Mouse (Mus musculus) small intestine, adult 2 months (tissue): ENCODE results near the gene Plcxd3. TPM values are rescaled to one million over a fixed set of nuclear protein-coding genes. Genes with fewer than 3 reads are reported as not detected.
"Not testable (repeated sequence)": the region's sequence is repeated elsewhere in the genome, so short reads cannot be mapped to it uniquely, and the experiment has no call there.

ENCODE experiments used
- H3K27ac ChIP-seq: fragments of 200-500 bp; 2 replicates; pipeline ENCODE4 v1.5.1; 2012; ENCODE audit warnings: low read depth, low read length, control low read depth, inconsistent platforms; ENCODE audit not compliant: insufficient read depth
- H3K27me3 ChIP-seq: fragments of 200-500 bp; 2 replicates; pipeline ENCODE4 v1.6.1; 2012; ENCODE audit warnings: mild to moderate bottlenecking, moderate library complexity, low read length, inconsistent platforms; ENCODE audit not compliant: control insufficient read depth, insufficient read depth
- H3K36me3 ChIP-seq: fragments of 200-500 bp; 2 replicates; pipeline ENCODE4 v1.6.1; 2012; ENCODE audit warnings: mild to moderate bottlenecking, low read length, control low read depth, inconsistent platforms; ENCODE audit not compliant: control insufficient read depth, insufficient read depth
- H3K4me1 ChIP-seq: fragments of 200-500 bp; 2 replicates; pipeline ENCODE4 v1.6.1; 2012; ENCODE audit warnings: low read length, inconsistent platforms, mixed read lengths; ENCODE audit not compliant: control insufficient read depth, insufficient read depth, insufficient read length
- H3K4me3 ChIP-seq: fragments of 200-500 bp; 2 replicates; pipeline ENCODE4 v1.5.1; 2012; ENCODE audit warnings: low read depth, mild to moderate bottlenecking, control low read depth, inconsistent platforms, low read length, moderate library complexity
- CTCF ChIP-seq: fragments of 200-500 bp; IDR thresholded peaks from 2 replicates; pipeline ENCODE4 v1.5.1; 2012; ENCODE audit warnings: low read depth, mild to moderate bottlenecking, control low read depth, inconsistent platforms, low read length, moderate library complexity, mixed read lengths; ENCODE audit not compliant: insufficient replicate concordance, insufficient read length; ENCODE audit errors: extremely low read depth
- POLR2A ChIP-seq: fragments of 200-500 bp; IDR thresholded peaks from 2 replicates; pipeline ENCODE4 v1.6.1; 2012; ENCODE audit warnings: low read depth, mild to moderate bottlenecking, control low read depth, inconsistent platforms, low read length, moderate library complexity
- WGBS: fragments of 180-500 bp; shearing (Covaris S2); methylation state at CpG from one replicate; pipeline ENCODE4 v1.1.7; 2018; 5-methylcytosine and 5-hydroxymethylcytosine counted together
- polyA plus RNA-seq: library from polyadenylated mRNA; depleted of rRNA; stranded (reverse); fragments of >200 nt; gene quantifications from 2 replicates; pipeline ENCODE4 v1.2.3, GENCODE M21; 2012

Plcxd3 gene
- polyA plus RNA-seq, 1 experiment, result 0.04 TPM

DNA sequence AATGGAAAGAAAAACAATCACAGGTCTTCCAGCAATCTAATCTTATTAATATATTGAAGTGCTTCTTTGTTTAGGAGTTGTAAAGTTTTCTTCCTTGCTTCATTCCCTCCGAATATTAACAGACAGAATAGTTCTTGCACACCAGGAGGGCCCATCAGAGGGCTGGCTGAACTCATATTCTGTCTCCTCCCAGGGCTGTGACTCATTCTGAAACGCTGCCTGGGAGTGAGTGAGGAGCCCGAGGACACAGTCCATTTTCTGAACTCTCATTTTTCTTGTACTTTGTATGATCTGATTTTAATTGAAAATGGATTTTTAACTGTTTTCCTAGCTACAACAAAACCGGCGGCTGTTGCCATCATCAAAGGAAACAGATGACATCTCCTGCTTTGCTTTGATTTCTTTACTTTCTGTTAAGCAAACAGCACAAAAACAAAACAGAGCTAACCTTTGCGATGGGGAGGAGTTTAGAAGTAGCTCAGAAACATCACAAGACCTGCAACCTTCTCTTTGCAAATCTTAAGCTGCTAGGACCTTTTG is 186.2 kb downstream of the Plcxd3 start:
- Histone ChIP-seq H3K36me3 (no peaks in the 10 kb centered on the region), H3K27ac (no peak overlapping the region), H3K27me3 (no peaks in the 10 kb centered on the region), H3K4me3 (no peak overlapping the region), H3K4me1 (no peaks in the 10 kb centered on the region)
- no peak for TF ChIP-seq POLR2A
- TF ChIP-seq CTCF, result no peak
- WGBS, result 36% methylated on average over 6 of the region's 6 CpGs

DNA sequence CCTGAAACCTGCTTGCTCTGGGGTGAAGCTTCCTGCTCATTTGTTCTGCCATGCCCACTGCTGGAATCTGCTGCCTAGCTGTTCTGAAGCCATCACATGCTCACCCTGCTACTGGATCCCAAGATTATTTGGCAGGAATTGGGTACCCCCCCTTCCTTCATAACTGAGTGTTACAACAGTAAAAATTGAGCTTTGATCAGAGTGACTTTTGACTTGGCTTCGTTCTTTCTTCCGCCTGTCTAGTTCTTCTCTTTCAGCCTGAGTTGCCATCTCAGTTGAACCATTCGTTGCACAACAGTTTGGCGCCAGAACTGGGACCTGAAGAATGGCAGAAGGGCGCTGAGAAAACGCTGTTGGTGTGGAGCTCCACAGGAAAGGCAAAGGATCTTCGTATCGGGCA is 220.2 kb downstream of the Plcxd3 start:
- not testable (repeated sequence) for H3K4me3 ChIP-seq, H3K27ac ChIP-seq, H3K27me3 ChIP-seq, H3K4me1 ChIP-seq, H3K36me3 ChIP-seq
- 92% methylated on average over 8 of the region's 8 CpGs for WGBS

DNA sequence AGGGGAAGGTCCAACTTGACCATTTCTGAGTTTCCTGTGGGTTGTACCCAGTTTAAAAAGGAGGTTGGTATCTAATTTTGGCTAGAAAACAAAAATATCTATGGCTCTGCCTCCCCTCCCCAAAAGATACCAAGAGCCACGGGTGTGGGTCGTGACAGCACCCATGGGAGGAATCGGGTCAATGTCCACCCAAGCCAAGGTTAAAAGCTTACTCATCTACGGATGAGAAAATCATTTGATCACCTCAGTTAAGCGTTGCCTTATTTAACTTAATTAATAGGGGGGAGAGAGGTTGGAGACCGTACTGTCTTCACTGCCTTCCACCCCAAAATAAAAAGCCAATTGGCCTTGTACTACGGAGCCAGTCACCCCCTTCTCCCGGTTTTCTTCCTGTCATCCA is 223.4 kb downstream of the Plcxd3 start:
- not testable (repeated sequence) for H3K4me3 ChIP-seq, H3K4me1 ChIP-seq, H3K27me3 ChIP-seq, H3K27ac ChIP-seq, H3K36me3 ChIP-seq
- WGBS, result 84% methylated on average over 8 of the region's 8 CpGs

DNA sequence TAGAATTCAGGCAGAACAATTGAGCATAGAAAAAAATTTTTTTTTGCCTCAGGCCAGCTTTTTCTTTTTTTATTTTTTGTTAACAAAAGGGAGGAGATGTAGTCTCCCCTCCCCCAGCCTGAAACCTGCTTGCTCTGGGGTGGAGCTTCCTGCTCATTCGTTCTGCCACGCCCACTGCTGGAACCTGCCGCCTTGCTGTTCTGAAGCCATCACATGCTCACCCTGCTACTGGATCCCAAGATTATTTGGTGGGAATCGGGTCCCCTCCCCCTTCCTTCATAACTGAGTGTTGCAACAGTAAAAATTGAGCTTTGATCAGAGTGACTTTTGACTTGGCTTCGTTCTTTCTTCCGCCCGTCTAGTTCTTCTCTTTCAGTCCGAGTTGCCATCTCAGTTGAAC is 224.0 kb downstream of the Plcxd3 start:
- 72% methylated on average over 8 of the region's 8 CpGs for WGBS
- not testable (repeated sequence) for H3K36me3 ChIP-seq, H3K4me3 ChIP-seq, H3K27me3 ChIP-seq, H3K27ac ChIP-seq, H3K4me1 ChIP-seq

DNA sequence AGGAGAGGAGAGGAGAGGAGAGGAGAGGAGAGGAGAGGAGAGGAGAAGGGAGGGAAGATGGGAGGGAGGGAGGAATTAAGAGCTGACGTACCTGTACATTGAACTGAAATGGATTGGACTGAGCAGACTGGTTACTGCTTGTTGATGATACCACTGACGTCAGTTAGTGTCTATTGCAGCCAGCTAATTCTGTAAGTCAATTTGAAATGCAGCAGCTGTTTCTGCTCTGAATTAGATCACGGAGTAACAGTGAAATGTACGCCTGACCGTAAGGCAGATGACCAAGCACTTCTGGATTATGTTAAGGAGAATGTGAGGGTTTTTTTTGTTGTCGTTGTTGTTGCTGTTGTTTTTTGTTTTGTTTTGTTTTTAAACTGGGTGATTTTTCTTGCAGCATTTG is 230.3 kb downstream of the Plcxd3 start:
- H3K4me3 ChIP-seq, result no peak overlapping the region
- no peak for TF ChIP-seq CTCF
- no peak for TF ChIP-seq POLR2A
- no peak overlapping the region for H3K27ac ChIP-seq
- no peaks in the 10 kb centered on the region for H3K4me1 ChIP-seq
- no peaks in the 10 kb centered on the region for H3K36me3 ChIP-seq
- WGBS, result 73% methylated on average over 6 of the region's 6 CpGs
- no peaks in the 10 kb centered on the region for H3K27me3 ChIP-seq
